Mouse (Mus musculus): Measurements from ENCODE around the gene Gipc2. TPM values are rescaled to one million over a fixed set of nuclear protein-coding genes. Genes with fewer than 3 reads are reported as not detected.
"Not testable (repeated sequence)": the region's sequence is repeated elsewhere in the genome, so short reads cannot be mapped to it uniquely, and the experiment has no call there.

The Gipc2 gene
- polyA plus RNA-seq, 1 experiment from 2014 or later = 4.1 TPM

GRCm38 (mm10) chr3:152204577-152204976, 38.5 kb upstream of the Gipc2 start:
- H3K27ac ChIP-seq (ENCODE audit: low read length) = no peak overlapping the region
- 90% methylated on average over 3 of the region's 3 CpGs for WGBS
- no peaks in the 10 kb centered on the region for H3K27me3 ChIP-seq (replicated peaks; ENCODE audit: control insufficient read depth, insufficient read depth, low read length)
- no peak overlapping the region for H3K9ac ChIP-seq (replicated peaks; ENCODE audit: low read depth, low read length)
- no peaks in the 10 kb centered on the region for H3K36me3 ChIP-seq (ENCODE audit: control insufficient read depth, insufficient read depth)
- no peaks in the 10 kb centered on the region for H3K9me3 ChIP-seq (ENCODE audit: control insufficient read depth, low read length)
- H3K4me1 ChIP-seq (replicated peaks; ENCODE audit: control insufficient read depth, insufficient read depth, low read length) = peaks cover 7% of the 10 kb centered on the region
- no peak overlapping the region for H3K4me2 ChIP-seq (ENCODE audit: low read length)
- H3K4me3 ChIP-seq (replicated peaks; ENCODE audit: low read length) = no peak overlapping the region
- ATAC-seq = no peak

- H3K27ac ChIP-seq (ENCODE audit: low read length) = no peak overlapping the region
- no peak overlapping the region for H3K4me2 ChIP-seq (ENCODE audit: low read length)
- no peak for ATAC-seq
- peaks cover 5% of the 10 kb centered on the region for H3K4me1 ChIP-seq (replicated peaks; ENCODE audit: control insufficient read depth, insufficient read depth, low read length)
- H3K36me3 ChIP-seq (ENCODE audit: control insufficient read depth, insufficient read depth) = no peaks in the 10 kb centered on the region
- H3K9me3 ChIP-seq (ENCODE audit: control insufficient read depth, low read length) = no peaks in the 10 kb centered on the region
- H3K27me3 ChIP-seq (replicated peaks; ENCODE audit: control insufficient read depth, insufficient read depth, low read length) = no peaks in the 10 kb centered on the region
- no peak overlapping the region for H3K4me3 ChIP-seq (replicated peaks; ENCODE audit: low read length)
- WGBS = 56% methylated on average over 3 of the region's 3 CpGs
- no peak overlapping the region for H3K9ac ChIP-seq (replicated peaks; ENCODE audit: low read depth, low read length)
These were observed 38.0 kb upstream of the Gipc2 start for GRCm38 (mm10) chr3:152203996-152204395.

- Histone ChIP-seq H3K9me3 (ENCODE audit: control insufficient read depth, low read length) (no peaks in the 10 kb centered on the region), H3K4me3 (replicated peaks; ENCODE audit: low read length) (no peak overlapping the region), H3K4me1 (replicated peaks; ENCODE audit: control insufficient read depth, insufficient read depth, low read length) (peaks cover 1% of the 10 kb centered on the region), H3K27me3 (replicated peaks; ENCODE audit: control insufficient read depth, insufficient read depth, low read length) (no peaks in the 10 kb centered on the region), H3K27ac (ENCODE audit: low read length) (no peak overlapping the region), H3K9ac (replicated peaks; ENCODE audit: low read depth, low read length) (no peak overlapping the region), H3K36me3 (ENCODE audit: control insufficient read depth, insufficient read depth) (no peaks in the 10 kb centered on the region), H3K4me2 (ENCODE audit: low read length) (no peak overlapping the region)
- 93% methylated on average over 6 of the region's 6 CpGs for WGBS
- no peak for ATAC-seq
These were observed 37.4 kb upstream of the Gipc2 start for GRCm38 (mm10) chr3:152203411-152203810.

- Histone ChIP-seq H3K4me1 (replicated peaks; ENCODE audit: control insufficient read depth, insufficient read depth, low read length) (no peaks in the 10 kb centered on the region), H3K9me3 (ENCODE audit: control insufficient read depth, low read length) (no peaks in the 10 kb centered on the region), H3K4me3 (replicated peaks; ENCODE audit: low read length) (no peak overlapping the region), H3K4me2 (ENCODE audit: low read length) (no peak overlapping the region), H3K36me3 (ENCODE audit: control insufficient read depth, insufficient read depth) (no peaks in the 10 kb centered on the region), H3K9ac (replicated peaks; ENCODE audit: low read depth, low read length) (no peak overlapping the region), H3K27me3 (replicated peaks; ENCODE audit: control insufficient read depth, insufficient read depth, low read length) (no peaks in the 10 kb centered on the region), H3K27ac (ENCODE audit: low read length) (no peak overlapping the region)
- no peak for ATAC-seq
These were observed 36.9 kb upstream of the Gipc2 start for GRCm38 (mm10) chr3:152202942-152203341.

- Histone ChIP-seq H3K9me3 (ENCODE audit: control insufficient read depth, low read length) (no peaks in the 10 kb centered on the region), H3K4me1 (replicated peaks; ENCODE audit: control insufficient read depth, insufficient read depth, low read length) (no peaks in the 10 kb centered on the region), H3K36me3 (ENCODE audit: control insufficient read depth, insufficient read depth) (no peaks in the 10 kb centered on the region), H3K27ac (ENCODE audit: low read length) (no peak overlapping the region), H3K9ac (replicated peaks; ENCODE audit: low read depth, low read length) (no peak overlapping the region), H3K4me2 (ENCODE audit: low read length) (no peak overlapping the region), H3K27me3 (replicated peaks; ENCODE audit: control insufficient read depth, insufficient read depth, low read length) (no peaks in the 10 kb centered on the region), H3K4me3 (replicated peaks; ENCODE audit: low read length) (no peak overlapping the region)
- 76% methylated on average over 2 of the region's 2 CpGs for WGBS
- no peak for ATAC-seq
These were observed 35.6 kb upstream of the Gipc2 start for GRCm38 (mm10) chr3:152201651-152202050.

GRCm38 (mm10) chr3:152201181-152201580, 35.2 kb upstream of the Gipc2 start:
- no peak overlapping the region for H3K9ac ChIP-seq (replicated peaks; ENCODE audit: low read depth, low read length)
- H3K4me2 ChIP-seq (ENCODE audit: low read length) = no peak overlapping the region
- no peak for ATAC-seq
- no peak overlapping the region for H3K4me3 ChIP-seq (replicated peaks; ENCODE audit: low read length)
- H3K27ac ChIP-seq (ENCODE audit: low read length) = no peak overlapping the region
- H3K36me3 ChIP-seq (ENCODE audit: control insufficient read depth, insufficient read depth) = no peaks in the 10 kb centered on the region
- no peaks in the 10 kb centered on the region for H3K9me3 ChIP-seq (ENCODE audit: control insufficient read depth, low read length)
- WGBS = 91% methylated on average over 3 of the region's 3 CpGs
- H3K27me3 ChIP-seq (replicated peaks; ENCODE audit: control insufficient read depth, insufficient read depth, low read length) = no peaks in the 10 kb centered on the region
- no peaks in the 10 kb centered on the region for H3K4me1 ChIP-seq (replicated peaks; ENCODE audit: control insufficient read depth, insufficient read depth, low read length)

- Histone ChIP-seq H3K4me1 (replicated peaks; ENCODE audit: control insufficient read depth, insufficient read depth, low read length) (no peaks in the 10 kb centered on the region), H3K4me3 (replicated peaks; ENCODE audit: low read length) (no peak overlapping the region), H3K27me3 (replicated peaks; ENCODE audit: control insufficient read depth, insufficient read depth, low read length) (no peaks in the 10 kb centered on the region), H3K9ac (replicated peaks; ENCODE audit: low read depth, low read length) (no peak overlapping the region), H3K4me2 (ENCODE audit: low read length) (no peak overlapping the region), H3K27ac (ENCODE audit: low read length) (no peak overlapping the region), H3K36me3 (ENCODE audit: control insufficient read depth, insufficient read depth) (no peaks in the 10 kb centered on the region), H3K9me3 (ENCODE audit: control insufficient read depth, low read length) (no peaks in the 10 kb centered on the region)
- ATAC-seq = no peak
- WGBS = 65% methylated on average over 3 of the region's 3 CpGs
These were observed 33.1 kb upstream of the Gipc2 start for GRCm38 (mm10) chr3:152199125-152199524.

- not testable (repeated sequence) for H3K4me3 ChIP-seq (replicated peaks; ENCODE audit: low read length); H3K9me3 ChIP-seq (ENCODE audit: control insufficient read depth, low read length); ATAC-seq; H3K27me3 ChIP-seq (replicated peaks; ENCODE audit: control insufficient read depth, insufficient read depth, low read length); H3K4me2 ChIP-seq (ENCODE audit: low read length); H3K4me1 ChIP-seq (replicated peaks; ENCODE audit: control insufficient read depth, insufficient read depth, low read length); H3K9ac ChIP-seq (replicated peaks; ENCODE audit: low read depth, low read length); H3K36me3 ChIP-seq (ENCODE audit: control insufficient read depth, insufficient read depth); H3K27ac ChIP-seq (ENCODE audit: low read length)
- WGBS = 30% methylated on average over 2 of the region's 2 CpGs
These were observed 31.2 kb upstream of the Gipc2 start for GRCm38 (mm10) chr3:152197246-152197645.

- peak overlapping the region; percentile 54 for H3K4me3 ChIP-seq (replicated peaks; ENCODE audit: low read length)
- peak overlapping the region; percentile 79 for H3K27ac ChIP-seq (ENCODE audit: low read length)
- no peaks in the 10 kb centered on the region for H3K36me3 ChIP-seq (ENCODE audit: control insufficient read depth, insufficient read depth)
- peak overlapping the region; percentile 75 for H3K4me2 ChIP-seq (ENCODE audit: low read length)
- H3K4me1 ChIP-seq (replicated peaks; ENCODE audit: control insufficient read depth, insufficient read depth, low read length) = peaks cover 18% of the 10 kb centered on the region
- peak overlapping the region; percentile 58 for H3K9ac ChIP-seq (replicated peaks; ENCODE audit: low read depth, low read length)
- H3K27me3 ChIP-seq (replicated peaks; ENCODE audit: control insufficient read depth, insufficient read depth, low read length) = no peaks in the 10 kb centered on the region
- no peaks in the 10 kb centered on the region for H3K9me3 ChIP-seq (ENCODE audit: control insufficient read depth, low read length)
- ATAC-seq = peak; percentile 100
- under 1% methylated on average over 17 of the region's 17 CpGs for WGBS
These were observed 27.6 kb upstream of the Gipc2 start for GRCm38 (mm10) chr3:152193635-152194097.

- Histone ChIP-seq H3K9ac (replicated peaks; ENCODE audit: low read depth, low read length) (peak overlapping the region; percentile 58), H3K27ac (ENCODE audit: low read length) (peak overlapping the region; percentile 79), H3K4me3 (replicated peaks; ENCODE audit: low read length) (peak overlapping the region; percentile 54), H3K4me2 (ENCODE audit: low read length) (peak overlapping the region; percentile 75), H3K36me3 (ENCODE audit: control insufficient read depth, insufficient read depth) (no peaks in the 10 kb centered on the region), H3K4me1 (replicated peaks; ENCODE audit: control insufficient read depth, insufficient read depth, low read length) (peaks cover 18% of the 10 kb centered on the region), H3K27me3 (replicated peaks; ENCODE audit: control insufficient read depth, insufficient read depth, low read length) (no peaks in the 10 kb centered on the region), H3K9me3 (ENCODE audit: control insufficient read depth, low read length) (no peaks in the 10 kb centered on the region)
- WGBS = 8% methylated on average over 7 of the region's 7 CpGs
- ATAC-seq = no peak
These were observed 27.1 kb upstream of the Gipc2 start for GRCm38 (mm10) chr3:152193177-152193576.
